Mouse (Mus musculus) mouse trophoblast stem cell (cell line): Measurements from ENCODE around the gene Suclg1.

Experiments used
- in situ Hi-C, 2 experiments: fragments of 300-500 bp; cut with MseI, MboI; formaldehyde crosslinking; loops; 2 replicates in 1 of 2; 3 replicates in 1 of 2; pipeline ENCODE4 v1.15.1; 2025

Suclg1 gene

DNA sequence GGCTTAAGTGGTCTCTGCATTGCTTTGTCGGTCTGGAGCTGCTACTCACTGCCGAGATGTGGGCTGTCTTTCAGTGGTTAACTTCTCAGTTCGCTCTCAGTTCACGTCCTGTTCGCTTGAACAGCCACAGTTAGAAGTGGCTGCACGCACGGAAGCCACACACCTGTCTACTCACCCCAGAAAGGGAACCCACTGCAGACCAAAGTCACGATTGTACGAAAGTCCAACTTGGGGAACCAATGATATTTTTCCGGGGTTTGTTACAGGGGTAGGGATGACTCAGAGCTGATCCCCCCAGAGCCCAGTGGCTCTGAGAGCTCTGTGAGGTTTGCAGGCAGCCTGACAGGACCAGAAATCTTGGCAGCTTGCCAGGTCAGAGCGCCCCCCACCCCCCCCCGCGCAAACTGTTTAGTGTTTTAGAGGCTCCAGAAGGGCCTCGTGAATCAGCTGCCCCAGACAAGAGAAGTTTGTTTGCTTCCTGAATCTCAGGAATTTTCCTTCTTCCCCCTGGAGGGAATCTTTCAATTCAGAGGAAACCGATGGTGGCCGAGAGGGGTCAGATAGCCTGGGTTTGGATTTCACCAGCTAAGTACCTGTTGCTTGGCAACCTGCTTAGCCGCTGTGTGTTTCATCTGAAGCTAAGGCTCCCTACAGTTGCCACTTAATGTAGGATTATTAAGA, 66.9 kb downstream of the Suclg1 start:
- in situ Hi-C loops: no loop called here

DNA sequence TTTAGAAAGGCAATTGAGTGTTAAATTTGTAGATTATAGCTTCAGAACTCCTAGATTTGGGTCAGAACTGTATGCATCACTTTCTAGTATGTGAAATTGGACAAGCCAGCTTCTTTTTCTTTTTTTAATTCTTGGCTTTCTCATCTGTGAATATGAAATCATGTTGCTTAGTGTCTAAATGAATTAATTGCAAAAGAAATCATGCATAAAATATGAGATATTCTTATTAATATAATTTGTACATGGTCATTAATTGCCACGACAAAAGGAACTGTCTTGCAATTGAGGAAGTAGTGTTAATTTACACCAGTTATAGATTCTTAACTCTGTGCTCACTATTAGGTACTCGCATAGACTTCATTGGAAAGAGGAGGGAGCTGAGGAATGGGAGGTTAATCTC, 74.1 kb downstream of the Suclg1 start:
- in situ Hi-C loops: no loop called here
